Mouse (Mus musculus) heart, postnatal 0 days (tissue): ENCODE data around the gene Stard3. TPM values are rescaled to one million over a fixed set of nuclear protein-coding genes. Genes with fewer than 3 reads are reported as not detected.

Source experiments
- ATAC-seq: fragments of 200-750 bp; cut with Nextera tagmentation; 2 replicates; pipeline ENCODE4 v1.8.0; 2017; ENCODE audit warnings: low read depth, moderate number of reproducible peaks, moderate library complexity; ENCODE audit not compliant: insufficient read depth
- DNase-seq: peaks from one replicate; pipeline ENCODE4 v3.0.0-alpha.2; 2016; ENCODE audit warnings: low spot score
- H3K27ac ChIP-seq: fragments of 300-500 bp; sonication (generic); 2 replicates; pipeline ENCODE4 v1.5.1; 2014; ENCODE audit warnings: low read depth, mild to moderate bottlenecking
- H3K27me3 ChIP-seq: fragments of 300-500 bp; sonication (generic); 2 replicates; pipeline ENCODE4 v1.6.1; 2014; ENCODE audit warnings: low read length, mixed read lengths; ENCODE audit not compliant: control insufficient read depth, insufficient read depth
- H3K36me3 ChIP-seq: fragments of 300-500 bp; sonication (generic); replicated peaks from 2 replicates; pipeline ENCODE4 v1.6.1; 2014; ENCODE audit warnings: low read length, mixed read lengths; ENCODE audit not compliant: control insufficient read depth, insufficient read depth
- H3K4me1 ChIP-seq: fragments of 300-500 bp; sonication (generic); 2 replicates; pipeline ENCODE4 v1.6.1; 2014; ENCODE audit warnings: antibody characterized with exemption; ENCODE audit not compliant: control insufficient read depth, insufficient read depth
- H3K4me2 ChIP-seq: fragments of 300-500 bp; sonication (generic); 2 replicates; pipeline ENCODE4 v1.6.1; 2014; ENCODE audit warnings: low read depth, mild to moderate bottlenecking, low read length, moderate library complexity
- H3K4me3 ChIP-seq: fragments of 300-500 bp; sonication (generic); 2 replicates; pipeline ENCODE4 v1.5.1; 2014; ENCODE audit warnings: low read depth, low read length
- H3K9ac ChIP-seq: fragments of 300-500 bp; sonication (generic); replicated peaks from 2 replicates; pipeline ENCODE4 v1.6.1; 2014; ENCODE audit warnings: low read depth, low read length, mixed read lengths
- H3K9me3 ChIP-seq: fragments of 300-500 bp; sonication (generic); replicated peaks from 2 replicates; pipeline ENCODE4 v1.6.1; 2016; ENCODE audit warnings: low read length; ENCODE audit not compliant: control insufficient read depth
- CTCF ChIP-seq: IDR thresholded peaks from 2 replicates; pipeline ENCODE4 v1.5.1; 2016; ENCODE audit warnings: antibody characterized with exemption, control low read depth, low read depth
- EP300 ChIP-seq: IDR thresholded peaks from 2 replicates; pipeline ENCODE4 v1.6.1; 2016; ENCODE audit warnings: antibody characterized with exemption, low read depth
- WGBS: fragments of 180-500 bp; shearing (Covaris S2); extraction: QIAGEN DNeasy Blood & Tissue Kit; methylation state at CpG from one replicate; pipeline ENCODE4 v1.1.7; 2014; 5-methylcytosine and 5-hydroxymethylcytosine counted together
- polyA plus RNA-seq: library from polyadenylated mRNA; unstranded; fragments of >200 nt; fragmentation: Nextera tagmentation; extraction: Ambion mirVana; gene quantifications from 2 replicates; pipeline ENCODE4 v1.2.1, GENCODE M21; 2015
- total RNA-seq: library from RNA; depleted of rRNA; stranded (reverse); fragments of >200 nt; gene quantifications from 2 replicates; pipeline ENCODE4 v1.2.3, GENCODE M21; 2014; ENCODE audit warnings: low replicate concordance

Stard3 gene
- total and polyA plus RNA-seq, 2 experiments from 2014 or later, result 34.7 to 44.8 TPM

GRCm38 (mm10) chr11:98319544-98319943 lies 38.6 kb upstream of the Stard3 start:
- WGBS, result 15% methylated on average over 4 of the region's 4 CpGs

GRCm38 (mm10) chr11:98319944-98320343 lies 38.2 kb upstream of the Stard3 start:
- DNase-seq (no peak), ATAC-seq (no peak)
- no peak overlapping the region for H3K9ac ChIP-seq
- no peak overlapping the region for H3K27ac ChIP-seq
- H3K4me1 ChIP-seq, result no peaks in the 10 kb centered on the region
- no peaks in the 10 kb centered on the region for H3K36me3 ChIP-seq
- H3K9me3 ChIP-seq, result no peaks in the 10 kb centered on the region
- no peak for TF ChIP-seq CTCF
- no peak for TF ChIP-seq EP300
- H3K4me2 ChIP-seq, result no peak overlapping the region
- no peak overlapping the region for H3K4me3 ChIP-seq
- peaks cover 96% of the 10 kb centered on the region for H3K27me3 ChIP-seq
- 8% methylated on average over 2 of the region's 2 CpGs for WGBS

More at GRCm38 (mm10) chr11:98319544-98319943, 38.6 kb upstream of the Stard3 start:
- Histone ChIP-seq H3K36me3 (no peaks in the 10 kb centered on the region), H3K4me3 (no peak overlapping the region), H3K9ac (no peak overlapping the region), H3K4me1 (no peaks in the 10 kb centered on the region), H3K27me3 (peaks cover 92% of the 10 kb centered on the region), H3K27ac (no peak overlapping the region), H3K4me2 (no peak overlapping the region), H3K9me3 (no peaks in the 10 kb centered on the region)
- DNase-seq (no peak), ATAC-seq (no peak)
- TF ChIP-seq EP300 (no peak), CTCF (no peak)

DNA sequence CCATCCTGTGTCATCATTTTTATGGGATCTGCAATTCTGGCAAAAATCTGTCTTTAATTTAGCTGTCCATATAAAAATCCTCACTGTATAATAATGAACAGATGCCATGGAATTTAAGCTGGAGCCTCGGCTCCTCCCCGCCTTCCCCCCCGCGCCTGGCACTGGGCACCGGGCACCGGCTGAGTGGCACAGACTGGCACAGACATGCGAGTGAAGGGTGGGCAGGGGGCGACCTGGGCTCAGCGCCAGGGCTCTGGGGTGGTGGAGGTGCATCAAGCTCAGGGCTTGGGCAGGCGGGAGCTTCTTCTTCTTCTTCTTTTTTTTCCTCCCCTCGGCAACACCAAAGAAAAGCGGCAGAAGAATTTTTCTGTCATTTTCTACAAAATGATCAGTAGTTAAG lies 37.8 kb upstream of the Stard3 start:
- no peak for TF ChIP-seq CTCF
- no peak for TF ChIP-seq EP300
- WGBS, result 12% methylated on average over 12 of the region's 12 CpGs
- Histone ChIP-seq H3K9me3 (no peaks in the 10 kb centered on the region), H3K9ac (no peak overlapping the region), H3K27ac (no peak overlapping the region), H3K4me3 (no peak overlapping the region), H3K4me2 (no peak overlapping the region), H3K4me1 (no peaks in the 10 kb centered on the region), H3K27me3 (peaks cover 98% of the 10 kb centered on the region), H3K36me3 (no peaks in the 10 kb centered on the region)
- DNase-seq (no peak), ATAC-seq (no peak)

GRCm38 (mm10) chr11:98320806-98321676 lies 37.1 kb upstream of the Stard3 start:
- Histone ChIP-seq H3K27me3 (peaks cover 98% of the 10 kb centered on the region), H3K36me3 (no peaks in the 10 kb centered on the region), H3K4me1 (no peaks in the 10 kb centered on the region), H3K9ac (no peak overlapping the region), H3K27ac (no peak overlapping the region), H3K4me3 (no peak overlapping the region), H3K9me3 (no peaks in the 10 kb centered on the region), H3K4me2 (no peak overlapping the region)
- TF ChIP-seq CTCF, result no peak
- no peak for TF ChIP-seq EP300
- DNase-seq (no peak), ATAC-seq (no peak)
- WGBS, result 2% methylated on average over 30 of the region's 30 CpGs

DNA sequence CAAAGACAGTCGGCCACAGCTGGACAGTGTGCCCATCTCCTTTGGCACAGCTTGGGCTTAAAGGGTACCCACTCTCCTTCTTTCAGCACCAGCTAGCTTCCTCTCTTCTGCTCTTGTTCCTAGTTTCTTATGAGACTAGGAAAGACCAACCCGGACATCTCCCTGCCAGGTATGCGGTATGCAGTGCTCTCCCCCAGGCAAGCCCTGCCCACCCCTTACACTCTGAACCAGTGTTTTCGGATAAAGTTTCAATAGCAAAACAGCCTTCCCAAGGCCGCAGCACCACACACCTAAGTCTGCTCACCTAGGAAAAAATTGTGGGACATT lies 36.5 kb upstream of the Stard3 start:
- no peak for ATAC-seq
- WGBS, result 7% methylated on average over 5 of the region's 5 CpGs
- Histone ChIP-seq H3K27ac (no peak overlapping the region), H3K9ac (no peak overlapping the region), H3K27me3 (peaks cover 98% of the 10 kb centered on the region), H3K4me3 (no peak overlapping the region), H3K4me1 (no peaks in the 10 kb centered on the region), H3K9me3 (no peaks in the 10 kb centered on the region), H3K36me3 (no peaks in the 10 kb centered on the region), H3K4me2 (no peak overlapping the region)
- no peak for DNase-seq
- no peak for TF ChIP-seq EP300
- TF ChIP-seq CTCF, result no peak

- Histone ChIP-seq H3K9ac (no peak overlapping the region), H3K4me3 (no peak overlapping the region), H3K9me3 (no peaks in the 10 kb centered on the region), H3K4me1 (peaks cover 3% of the 10 kb centered on the region; the same call in 1 of the 2 replicates), H3K4me2 (no peak overlapping the region), H3K27ac (no peak overlapping the region), H3K36me3 (no peaks in the 10 kb centered on the region), H3K27me3 (peaks cover 98% of the 10 kb centered on the region)
- no peak for ATAC-seq
- TF ChIP-seq CTCF (no peak), EP300 (no peak)
- WGBS, result 10% methylated on average over 1 of the region's 1 CpGs
- DNase-seq, result no peak
These were observed 36.0 kb upstream of the Stard3 start for GRCm38 (mm10) chr11:98322159-98322558.
